Mouse (Mus musculus) bone marrow macrophage, adult 2 months (primary cell): ENCODE results near the gene Mark3. TPM values are rescaled to one million over a fixed set of nuclear protein-coding genes. Genes with fewer than 3 reads are reported as not detected.

Source experiments
- H3K27ac ChIP-seq: 2 replicates; pipeline ENCODE4 v1.5.1; 2012; ENCODE audit warnings: low read depth, low read length; ENCODE audit not compliant: insufficient read depth
- H3K4me1 ChIP-seq: 2 replicates; pipeline ENCODE4 v1.6.1; 2012; ENCODE audit warnings: low read length; ENCODE audit not compliant: control insufficient read depth, insufficient read depth
- H3K4me3 ChIP-seq: 2 replicates; pipeline ENCODE4 v1.5.1; 2012; ENCODE audit warnings: mild to moderate bottlenecking, low read length, moderate library complexity; ENCODE audit not compliant: insufficient read depth
- CTCF ChIP-seq: IDR thresholded peaks from 2 replicates; pipeline ENCODE4 v1.5.1; 2012; ENCODE audit warnings: low read depth, mild to moderate bottlenecking, low read length, moderate library complexity
- POLR2A ChIP-seq: IDR thresholded peaks from 2 replicates; pipeline ENCODE4 v1.6.1; 2012; ENCODE audit warnings: mild to moderate bottlenecking, low read depth, low read length, borderline replicate concordance
- polyA plus RNA-seq: library from polyadenylated mRNA; stranded (reverse); fragments of >200 nt; gene quantifications from 2 replicates; pipeline ENCODE4 v1.2.4, GENCODE M21; 2012; ENCODE audit not compliant: missing spikeins, insufficient read depth, insufficient read length

The Mark3 gene
- polyA plus RNA-seq, 1 experiment, result 28.6 TPM

GRCm38 (mm10) chr12:111692899-111693298, 118.6 kb downstream of the Mark3 start:
- H3K4me3 ChIP-seq, result no peak overlapping the region
- no peak for TF ChIP-seq POLR2A
- no peak for TF ChIP-seq CTCF
- H3K4me1 ChIP-seq, result peaks cover 41% of the 10 kb centered on the region
- H3K27ac ChIP-seq, result no peak overlapping the region

GRCm38 (mm10) chr12:111693341-111694270, 119.3 kb downstream of the Mark3 start:
- Histone ChIP-seq H3K4me1 (peaks cover 48% of the 10 kb centered on the region), H3K27ac (no peak overlapping the region), H3K4me3 (no peak overlapping the region)
- TF ChIP-seq CTCF (no peak), POLR2A (no peak)

GRCm38 (mm10) chr12:111694271-111694781, 120.0 kb downstream of the Mark3 start:
- peaks cover 50% of the 10 kb centered on the region for H3K4me1 ChIP-seq

GRCm38 (mm10) chr12:111694880-111695804, 120.8 kb downstream of the Mark3 start:
- Histone ChIP-seq H3K4me3 (no peak overlapping the region), H3K27ac (no peak overlapping the region), H3K4me1 (peaks cover 50% of the 10 kb centered on the region)
- no peak for TF ChIP-seq CTCF
- TF ChIP-seq POLR2A, result no peak

More at GRCm38 (mm10) chr12:111694271-111694781, 120.0 kb downstream of the Mark3 start:
- Histone ChIP-seq H3K27ac (no peak overlapping the region), H3K4me3 (no peak overlapping the region)
- TF ChIP-seq POLR2A (no peak), CTCF (no peak)

- TF ChIP-seq CTCF, result peak; percentile 59; the same call in 1 of the 2 replicates
- TF ChIP-seq POLR2A, result no peak
Observed at GRCm38 (mm10) chr12:111696239-111696638, 121.9 kb downstream of the Mark3 start.

GRCm38 (mm10) chr12:111697708-111698107, 123.4 kb downstream of the Mark3 start:
- Histone ChIP-seq H3K4me1 (peaks cover 33% of the 10 kb centered on the region), H3K4me3 (no peak overlapping the region), H3K27ac (no peak overlapping the region)
- TF ChIP-seq CTCF, result no peak
- TF ChIP-seq POLR2A, result no peak

More at GRCm38 (mm10) chr12:111696239-111696638, 121.9 kb downstream of the Mark3 start:
- H3K27ac ChIP-seq, result no peak overlapping the region
- no peak overlapping the region for H3K4me3 ChIP-seq
- H3K4me1 ChIP-seq, result peaks cover 41% of the 10 kb centered on the region

DNA sequence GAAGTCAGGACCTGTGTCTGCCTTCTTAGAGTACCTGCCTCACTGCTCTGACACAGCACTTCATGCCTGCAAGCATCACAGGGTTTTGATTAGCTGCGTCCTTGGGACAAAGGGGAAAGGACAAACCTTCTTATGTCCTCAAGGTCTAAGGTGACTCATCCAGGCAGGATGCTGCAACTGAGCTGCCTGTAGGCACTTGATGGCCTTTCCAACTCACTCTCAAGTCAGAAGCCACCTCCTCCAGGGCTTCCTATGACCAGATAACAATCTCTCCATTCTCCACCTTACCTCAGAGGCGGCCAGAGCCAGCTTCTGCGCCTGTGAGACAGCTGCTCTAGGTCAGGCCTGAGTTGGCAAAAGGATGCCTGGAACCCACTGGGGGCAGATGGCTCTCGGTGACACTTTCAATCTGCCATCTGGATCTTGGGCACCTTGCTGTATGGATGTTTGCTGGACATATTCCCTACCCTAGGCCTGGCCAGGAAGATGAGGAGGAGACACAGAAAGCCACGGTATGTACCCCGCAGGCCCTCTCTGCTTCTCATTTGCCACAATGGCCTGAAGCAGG, 124.1 kb downstream of the Mark3 start:
- Histone ChIP-seq H3K27ac (no peak overlapping the region), H3K4me3 (no peak overlapping the region)

DNA sequence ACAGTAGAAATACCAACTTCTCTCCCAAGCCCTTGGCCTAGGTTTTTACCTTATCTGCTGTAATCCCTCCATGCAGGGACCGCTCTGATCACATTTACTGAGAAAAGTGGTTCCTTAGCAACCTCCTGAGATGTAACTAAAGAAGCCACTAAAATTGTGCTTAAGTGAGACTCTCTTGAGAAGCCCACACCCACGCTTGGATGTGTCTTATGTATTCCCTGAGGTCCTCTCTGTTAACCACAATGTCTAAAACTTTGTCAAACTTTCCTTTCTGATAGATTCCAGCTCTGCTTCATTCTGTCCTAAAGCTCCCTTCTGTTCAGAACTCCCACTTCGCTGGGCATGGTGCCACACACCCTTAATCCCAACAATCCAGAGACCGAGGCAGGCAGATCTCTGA, 125.2 kb downstream of the Mark3 start:
- Histone ChIP-seq H3K4me1 (peaks cover 24% of the 10 kb centered on the region), H3K27ac (no peak overlapping the region), H3K4me3 (no peak overlapping the region)
- TF ChIP-seq CTCF (no peak), POLR2A (no peak)

More for the DNA sequence above, 124.1 kb downstream of the Mark3 start:
- TF ChIP-seq CTCF (no peak), POLR2A (no peak)
- H3K4me1 ChIP-seq, result peaks cover 33% of the 10 kb centered on the region

DNA sequence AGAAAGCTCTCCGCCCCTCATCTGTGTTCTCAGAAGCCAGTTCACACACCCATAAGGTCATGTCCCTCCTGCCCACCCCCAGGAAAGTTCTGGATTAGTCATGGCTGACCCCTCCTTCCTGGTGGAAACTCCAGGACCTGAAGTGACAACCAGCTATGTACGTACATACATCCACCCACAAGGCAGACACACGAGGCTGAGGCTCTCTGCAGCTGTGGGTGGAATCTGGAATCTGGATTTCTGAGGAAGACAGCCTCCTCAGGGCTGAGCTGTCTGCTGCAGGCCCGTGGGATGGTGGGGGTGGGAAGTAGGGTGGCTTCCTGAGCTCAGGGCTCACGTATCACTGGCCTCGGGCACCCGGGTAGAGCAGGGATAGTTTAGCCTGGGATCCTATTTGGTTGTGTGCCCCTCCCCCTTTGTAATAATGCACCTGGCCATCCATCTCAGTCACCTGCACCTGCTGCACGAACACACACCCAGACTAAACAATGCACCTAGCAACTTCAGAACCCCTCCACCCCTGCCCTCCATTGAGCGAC, 126.7 kb downstream of the Mark3 start:
- TF ChIP-seq POLR2A, result no peak
- TF ChIP-seq CTCF, result no peak
- Histone ChIP-seq H3K27ac (no peak overlapping the region), H3K4me3 (no peak overlapping the region), H3K4me1 (peaks cover 17% of the 10 kb centered on the region)
